Mouse (Mus musculus) heart, postnatal 0 days (tissue): Measurements from ENCODE around the gene Sh2d4b. TPM values are rescaled to one million over a fixed set of nuclear protein-coding genes. Genes with fewer than 3 reads are reported as not detected.

ENCODE experiments used
- ATAC-seq: fragments of 200-750 bp; cut with Nextera tagmentation; 2 replicates; pipeline ENCODE4 v1.8.0; 2017; ENCODE audit warnings: low read depth, moderate number of reproducible peaks, moderate library complexity; ENCODE audit not compliant: insufficient read depth
- DNase-seq: peaks from one replicate; pipeline ENCODE4 v3.0.0-alpha.2; 2016; ENCODE audit warnings: low spot score
- H3K27ac ChIP-seq: fragments of 300-500 bp; sonication (generic); 2 replicates; pipeline ENCODE4 v1.5.1; 2014; ENCODE audit warnings: low read depth, mild to moderate bottlenecking
- H3K27me3 ChIP-seq: fragments of 300-500 bp; sonication (generic); 2 replicates; pipeline ENCODE4 v1.6.1; 2014; ENCODE audit warnings: low read length, mixed read lengths; ENCODE audit not compliant: control insufficient read depth, insufficient read depth
- H3K36me3 ChIP-seq: fragments of 300-500 bp; sonication (generic); replicated peaks from 2 replicates; pipeline ENCODE4 v1.6.1; 2014; ENCODE audit warnings: low read length, mixed read lengths; ENCODE audit not compliant: control insufficient read depth, insufficient read depth
- H3K4me1 ChIP-seq: fragments of 300-500 bp; sonication (generic); 2 replicates; pipeline ENCODE4 v1.6.1; 2014; ENCODE audit warnings: antibody characterized with exemption; ENCODE audit not compliant: control insufficient read depth, insufficient read depth
- H3K4me2 ChIP-seq: fragments of 300-500 bp; sonication (generic); 2 replicates; pipeline ENCODE4 v1.6.1; 2014; ENCODE audit warnings: low read depth, mild to moderate bottlenecking, low read length, moderate library complexity
- H3K4me3 ChIP-seq: fragments of 300-500 bp; sonication (generic); 2 replicates; pipeline ENCODE4 v1.5.1; 2014; ENCODE audit warnings: low read depth, low read length
- H3K9ac ChIP-seq: fragments of 300-500 bp; sonication (generic); replicated peaks from 2 replicates; pipeline ENCODE4 v1.6.1; 2014; ENCODE audit warnings: low read depth, low read length, mixed read lengths
- H3K9me3 ChIP-seq: fragments of 300-500 bp; sonication (generic); replicated peaks from 2 replicates; pipeline ENCODE4 v1.6.1; 2016; ENCODE audit warnings: low read length; ENCODE audit not compliant: control insufficient read depth
- CTCF ChIP-seq: IDR thresholded peaks from 2 replicates; pipeline ENCODE4 v1.5.1; 2016; ENCODE audit warnings: antibody characterized with exemption, control low read depth, low read depth
- EP300 ChIP-seq: IDR thresholded peaks from 2 replicates; pipeline ENCODE4 v1.6.1; 2016; ENCODE audit warnings: antibody characterized with exemption, low read depth
- WGBS: fragments of 180-500 bp; shearing (Covaris S2); extraction: QIAGEN DNeasy Blood & Tissue Kit; methylation state at CpG from one replicate; pipeline ENCODE4 v1.1.7; 2014; 5-methylcytosine and 5-hydroxymethylcytosine counted together
- polyA plus RNA-seq: library from polyadenylated mRNA; unstranded; fragments of >200 nt; fragmentation: Nextera tagmentation; extraction: Ambion mirVana; gene quantifications from 2 replicates; pipeline ENCODE4 v1.2.1, GENCODE M21; 2015
- total RNA-seq: library from RNA; depleted of rRNA; stranded (reverse); fragments of >200 nt; gene quantifications from 2 replicates; pipeline ENCODE4 v1.2.3, GENCODE M21; 2014; ENCODE audit warnings: low replicate concordance

Gene Sh2d4b
- total and polyA plus RNA-seq, 2 experiments from 2014 or later: 0.20 to 0.46 TPM

- Histone ChIP-seq H3K9me3 (no peaks in the 10 kb centered on the region), H3K9ac (no peak overlapping the region), H3K27me3 (no peaks in the 10 kb centered on the region), H3K4me2 (no peak overlapping the region), H3K27ac (no peak overlapping the region), H3K4me1 (peaks cover 15% of the 10 kb centered on the region; the same call in 1 of the 2 replicates), H3K36me3 (peaks cover 20% of the 10 kb centered on the region), H3K4me3 (no peak overlapping the region)
- 86% methylated on average over 15 of the region's 15 CpGs for WGBS
- ATAC-seq (no peak), DNase-seq (no peak)
- TF ChIP-seq CTCF (no peak), EP300 (no peak)
These were observed 23.6 kb upstream of the Sh2d4b start for GRCm38 (mm10) chr14:40916667-40917066.

GRCm38 (mm10) chr14:40915838-40916237 lies 22.8 kb upstream of the Sh2d4b start:
- H3K36me3 ChIP-seq: peaks cover 27% of the 10 kb centered on the region

GRCm38 (mm10) chr14:40914701-40915100 lies 21.6 kb upstream of the Sh2d4b start:
- Histone ChIP-seq H3K4me2 (no peak overlapping the region), H3K4me3 (no peak overlapping the region), H3K27ac (peak overlapping the region; percentile 20; the same call in 1 of the 2 replicates), H3K9me3 (no peaks in the 10 kb centered on the region), H3K36me3 (peaks cover 38% of the 10 kb centered on the region), H3K27me3 (no peaks in the 10 kb centered on the region), H3K9ac (no peak overlapping the region; the same call in 1 of the 2 replicates), H3K4me1 (peaks cover 15% of the 10 kb centered on the region; the same call in 1 of the 2 replicates)
- TF ChIP-seq CTCF (no peak), EP300 (no peak)
- peak; percentile 46 for DNase-seq
- 49% methylated on average over 3 of the region's 3 CpGs for WGBS
- peak; percentile 49 for ATAC-seq

More at GRCm38 (mm10) chr14:40915838-40916237, 22.8 kb upstream of the Sh2d4b start:
- Histone ChIP-seq H3K9me3 (no peaks in the 10 kb centered on the region), H3K4me1 (peaks cover 15% of the 10 kb centered on the region; the same call in 1 of the 2 replicates), H3K27me3 (no peaks in the 10 kb centered on the region), H3K4me2 (no peak overlapping the region), H3K4me3 (no peak overlapping the region), H3K9ac (no peak overlapping the region), H3K27ac (no peak overlapping the region)
- ATAC-seq (no peak), DNase-seq (no peak)
- TF ChIP-seq EP300 (no peak), CTCF (no peak)
- WGBS: 55% methylated on average over 8 of the region's 8 CpGs

- H3K36me3 ChIP-seq: peaks cover 48% of the 10 kb centered on the region
- no peak overlapping the region for H3K9ac ChIP-seq
These were observed 20.6 kb upstream of the Sh2d4b start for GRCm38 (mm10) chr14:40913709-40914108.

GRCm38 (mm10) chr14:40911529-40911928 lies 18.5 kb upstream of the Sh2d4b start:
- ATAC-seq (no peak), DNase-seq (no peak)
- H3K4me3 ChIP-seq: no peak overlapping the region
- no peaks in the 10 kb centered on the region for H3K9me3 ChIP-seq
- TF ChIP-seq CTCF: no peak
- TF ChIP-seq EP300: no peak
- H3K27ac ChIP-seq: no peak overlapping the region
- H3K27me3 ChIP-seq: no peaks in the 10 kb centered on the region
- no peak overlapping the region for H3K9ac ChIP-seq
- peaks cover 57% of the 10 kb centered on the region for H3K36me3 ChIP-seq
- no peak overlapping the region for H3K4me2 ChIP-seq
- H3K4me1 ChIP-seq: peaks cover 23% of the 10 kb centered on the region

More at GRCm38 (mm10) chr14:40913709-40914108, 20.6 kb upstream of the Sh2d4b start:
- TF ChIP-seq EP300 (no peak), CTCF (no peak)
- DNase-seq: no peak
- H3K4me1 ChIP-seq: peaks cover 15% of the 10 kb centered on the region; the same call in 1 of the 2 replicates
- H3K4me2 ChIP-seq: no peak overlapping the region
- 77% methylated on average over 6 of the region's 6 CpGs for WGBS
- no peak overlapping the region for H3K27ac ChIP-seq
- H3K4me3 ChIP-seq: no peak overlapping the region
- ATAC-seq: no peak
- no peaks in the 10 kb centered on the region for H3K9me3 ChIP-seq
- no peaks in the 10 kb centered on the region for H3K27me3 ChIP-seq

- Histone ChIP-seq H3K27me3 (no peaks in the 10 kb centered on the region), H3K27ac (no peak overlapping the region), H3K36me3 (peaks cover 61% of the 10 kb centered on the region), H3K4me2 (no peak overlapping the region), H3K4me3 (no peak overlapping the region), H3K9me3 (no peaks in the 10 kb centered on the region), H3K4me1 (peaks cover 8% of the 10 kb centered on the region; the same call in 1 of the 2 replicates), H3K9ac (no peak overlapping the region)
- 79% methylated on average over 9 of the region's 9 CpGs for WGBS
- no peak for DNase-seq
- TF ChIP-seq EP300: no peak
- TF ChIP-seq CTCF: no peak
- no peak for ATAC-seq
These were observed 15.7 kb upstream of the Sh2d4b start for GRCm38 (mm10) chr14:40908763-40909162.
